ENCODE assay signal across 7 mouse cellular contexts in the genomic region with DNA sequence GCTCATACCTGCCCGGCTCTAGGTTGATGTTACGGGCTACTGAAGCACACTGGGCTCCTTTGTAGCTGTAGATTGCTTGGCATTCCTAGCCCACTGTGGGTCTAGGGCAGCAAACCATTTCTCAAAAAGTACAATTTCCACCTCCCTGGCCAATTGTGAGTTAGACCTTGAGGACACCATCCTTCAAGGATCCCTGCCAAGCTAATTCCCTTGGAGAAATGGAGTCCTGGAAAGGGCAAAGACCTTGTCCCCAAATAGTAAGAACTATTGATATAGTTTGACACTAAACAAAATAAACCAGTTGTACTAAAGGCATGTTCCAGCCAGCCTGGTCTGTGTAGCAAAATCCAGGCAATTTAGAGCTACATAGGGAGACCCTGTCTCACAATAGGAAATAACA. TPM values are rescaled to one million over a fixed set of nuclear protein-coding genes. Genes with fewer than 3 reads are reported as not detected.
DNase-seq lines count a peak whose midpoint lies in the region; ATAC-seq and TF ChIP-seq lines count a peak whose summit lies in the region.

No protein-coding gene starts in this region.

- WGBS in lung, embryonic 14.5 days: 49% methylated on average over 2 of the region's 2 CpGs
- WGBS in forebrain, embryonic 12.5 days: 75% methylated on average over 2 of the region's 2 CpGs
- WGBS in limb, embryonic 13.5 days: 14% methylated on average over 2 of the region's 2 CpGs
- WGBS in small intestine, adult 2 months: 23% methylated on average over 2 of the region's 2 CpGs
- WGBS in thymus, adult 2 months: 92% methylated on average over 2 of the region's 2 CpGs

- no peak for TF ChIP-seq CTCF in lung, embryonic 14.5 days (IDR thresholded peaks at IDR 0.05; ENCODE audit: low read depth)
- TF ChIP-seq CTCF in small intestine, adult 2 months (IDR thresholded peaks at IDR 0.05; ENCODE audit: extremely low read depth, insufficient read length, insufficient replicate concordance, low read depth, low read length): no peak
- TF ChIP-seq CTCF in thymus, adult 2 months (IDR thresholded peaks at IDR 0.05; ENCODE audit: borderline replicate concordance, control insufficient read depth, extremely low read depth, insufficient read depth, low read length, poor library complexity): no peak

- no peaks in the 10 kb centered on the region for H3K9me3 ChIP-seq in lung, embryonic 14.5 days (ENCODE audit: low read depth, low read length)
- H3K9me3 ChIP-seq in forebrain, embryonic 12.5 days: no peaks in the 10 kb centered on the region
- H3K9me3 ChIP-seq in limb, embryonic 13.5 days: no peaks in the 10 kb centered on the region

- no peak for TF ChIP-seq POLR2A in small intestine, adult 2 months (IDR thresholded peaks at IDR 0.05; ENCODE audit: low read depth, low read length)
- no peak for TF ChIP-seq POLR2A in thymus, adult 2 months (IDR thresholded peaks at IDR 0.05; ENCODE audit: control insufficient read depth, extremely low read depth, insufficient read depth, low read length, poor library complexity)

- H3K9ac ChIP-seq in lung, embryonic 14.5 days: peak overlapping the region; percentile 70
- no peak overlapping the region for H3K9ac ChIP-seq in forebrain, embryonic 12.5 days
- peak overlapping the region; percentile 98 for H3K9ac ChIP-seq in limb, embryonic 13.5 days

- no peak for DNase-seq in lung, embryonic 14.5 days
- no peak for DNase-seq in lung, adult 18-20 months
- DNase-seq in thymus, adult 2 months: no peak
- no peak for DNase-seq in embryo, embryonic 10 days (ENCODE audit: low spot score)

- peak overlapping the region; percentile 79 for H3K4me2 ChIP-seq in lung, embryonic 14.5 days
- H3K4me2 ChIP-seq in forebrain, embryonic 12.5 days: peak overlapping the region; percentile 77
- peak overlapping the region; percentile 94 for H3K4me2 ChIP-seq in limb, embryonic 13.5 days (replicated peaks)

- H3K4me3 ChIP-seq in lung, embryonic 14.5 days (ENCODE audit: low read depth, low read length): peak overlapping the region; percentile 69
- peak overlapping the region; percentile 52 for H3K4me3 ChIP-seq in forebrain, embryonic 12.5 days (replicated peaks)
- peak overlapping the region; percentile 95 for H3K4me3 ChIP-seq in limb, embryonic 13.5 days
- peak overlapping the region; percentile 96 for H3K4me3 ChIP-seq in small intestine, adult 2 months (ENCODE audit: low read depth, low read length)
- H3K4me3 ChIP-seq in thymus, adult 2 months (ENCODE audit: control insufficient read depth, insufficient read depth, low read length): no peak overlapping the region

- no peak for ATAC-seq in lung, embryonic 14.5 days (ENCODE audit: insufficient read depth)
- no peak for ATAC-seq in forebrain, embryonic 12.5 days (ENCODE audit: low FRiP score)
- ATAC-seq in limb, embryonic 13.5 days (ENCODE audit: low FRiP score, low read depth): no peak

- H3K4me1 ChIP-seq in lung, embryonic 14.5 days (ENCODE audit: insufficient read depth): peaks cover 47% of the 10 kb centered on the region
- H3K4me1 ChIP-seq in forebrain, embryonic 12.5 days: peaks cover 67% of the 10 kb centered on the region
- H3K4me1 ChIP-seq in limb, embryonic 13.5 days: peaks cover 74% of the 10 kb centered on the region
- peaks cover 18% of the 10 kb centered on the region for H3K4me1 ChIP-seq in small intestine, adult 2 months (ENCODE audit: control insufficient read depth, insufficient read depth, insufficient read length, low read length)
- H3K4me1 ChIP-seq in thymus, adult 2 months (replicated peaks; ENCODE audit: control insufficient read depth, insufficient read depth, low read length): peaks cover 33% of the 10 kb centered on the region

- H3K27ac ChIP-seq in lung, embryonic 14.5 days (ENCODE audit: low read depth): peak overlapping the region; percentile 85
- H3K27ac ChIP-seq in forebrain, embryonic 12.5 days: peak overlapping the region; percentile 54
- H3K27ac ChIP-seq in limb, embryonic 13.5 days: peak overlapping the region; percentile 98
- H3K27ac ChIP-seq in small intestine, adult 2 months (ENCODE audit: insufficient read depth, low read depth, low read length): peak overlapping the region; percentile 100
- no peak overlapping the region for H3K27ac ChIP-seq in thymus, adult 2 months (ENCODE audit: control insufficient read depth, insufficient read depth, low read length)

- H3K27me3 ChIP-seq in lung, embryonic 14.5 days (ENCODE audit: insufficient read depth, low read length): no peaks in the 10 kb centered on the region
- H3K27me3 ChIP-seq in forebrain, embryonic 12.5 days: peaks cover 27% of the 10 kb centered on the region
- H3K27me3 ChIP-seq in limb, embryonic 13.5 days: no peaks in the 10 kb centered on the region
- H3K27me3 ChIP-seq in small intestine, adult 2 months (ENCODE audit: control insufficient read depth, insufficient read depth, low read length): no peaks in the 10 kb centered on the region
- H3K27me3 ChIP-seq in thymus, adult 2 months (ENCODE audit: control insufficient read depth, insufficient read depth, low read length): peaks cover 22% of the 10 kb centered on the region

- peaks cover 3% of the 10 kb centered on the region; the same call in 1 of the 2 replicates for H3K36me3 ChIP-seq in lung, embryonic 14.5 days (ENCODE audit: insufficient read depth)
- H3K36me3 ChIP-seq in forebrain, embryonic 12.5 days (replicated peaks): no peaks in the 10 kb centered on the region
- H3K36me3 ChIP-seq in limb, embryonic 13.5 days: peaks cover 6% of the 10 kb centered on the region; the same call in 1 of the 2 replicates
- peaks cover 12% of the 10 kb centered on the region; the same call in 1 of the 2 replicates for H3K36me3 ChIP-seq in small intestine, adult 2 months (ENCODE audit: control insufficient read depth, insufficient read depth, low read length)
- H3K36me3 ChIP-seq in thymus, adult 2 months (ENCODE audit: control insufficient read depth, insufficient read depth, low read length): no peaks in the 10 kb centered on the region

RNA-seq across cellular contexts. Expression of a gene that starts 2.3 kb away (rescaled TPM):
- polyA plus RNA-seq in lung, embryonic 14.5 days (2014; fragmentation: Nextera tagmentation; extraction: Ambion mirVana): 122 and 123 TPM in 2 replicates
- polyA plus RNA-seq in forebrain, embryonic 12.5 days (2016; fragmentation: Nextera tagmentation; extraction: Ambion mirVana): 37.9 and 48.5 TPM in 2 replicates
- polyA plus RNA-seq in limb, embryonic 13.5 days (2015; fragmentation: Nextera tagmentation; extraction: Ambion mirVana): 232 and 236 TPM in 2 replicates
- 585 and 916 TPM in 2 replicates for polyA plus RNA-seq in small intestine, adult 2 months (2012; rRNA removed)
- 54.6 and 66.4 TPM in 2 replicates for polyA plus RNA-seq in thymus, adult 2 months (2012; rRNA removed)

RNA-seq across cellular contexts. Expression of a gene that starts 15.6 kb away (rescaled TPM):
- polyA plus RNA-seq in lung, embryonic 14.5 days (2014; fragmentation: Nextera tagmentation; extraction: Ambion mirVana): 51.4 and 59.6 TPM in 2 replicates
- polyA plus RNA-seq in forebrain, embryonic 12.5 days (2016; fragmentation: Nextera tagmentation; extraction: Ambion mirVana): 3.1 and 3.6 TPM in 2 replicates
- polyA plus RNA-seq in limb, embryonic 13.5 days (2015; fragmentation: Nextera tagmentation; extraction: Ambion mirVana): 32.0 and 34.4 TPM in 2 replicates
- polyA plus RNA-seq in small intestine, adult 2 months (2012; rRNA removed): 0.50 and 1.7 TPM in 2 replicates
- polyA plus RNA-seq in thymus, adult 2 months (2012; rRNA removed): 1.6 and 1.9 TPM in 2 replicates

RNA-seq across cellular contexts. Expression of a gene that starts 51.5 kb away (rescaled TPM):
- polyA plus RNA-seq in lung, embryonic 14.5 days (2014; fragmentation: Nextera tagmentation; extraction: Ambion mirVana): 28.5 and 32.7 TPM in 2 replicates
- polyA plus RNA-seq in forebrain, embryonic 12.5 days (2016; fragmentation: Nextera tagmentation; extraction: Ambion mirVana): 39.5 and 41.2 TPM in 2 replicates
- 29.2 and 30.0 TPM in 2 replicates for polyA plus RNA-seq in limb, embryonic 13.5 days (2015; fragmentation: Nextera tagmentation; extraction: Ambion mirVana)
- 1.3 and 1.7 TPM in 2 replicates for polyA plus RNA-seq in small intestine, adult 2 months (2012; rRNA removed)
- polyA plus RNA-seq in thymus, adult 2 months (2012; rRNA removed): 4.2 and 4.4 TPM in 2 replicates
